Mouse (Mus musculus) liver, embryonic 12.5 days (tissue): ENCODE data around the gene Pde2a. TPM values are rescaled to one million over a fixed set of nuclear protein-coding genes. Genes with fewer than 3 reads are reported as not detected.
"Not testable (repeated sequence)": the region's sequence is repeated elsewhere in the genome, so short reads cannot be mapped to it uniquely, and the experiment has no call there.

Experiments
- ATAC-seq: fragments of 200-750 bp; cut with Nextera tagmentation; 2 replicates; pipeline ENCODE4 v1.8.0; 2017; ENCODE audit warnings: moderate number of reproducible peaks, mild to moderate bottlenecking, moderate library complexity
- H3K27ac ChIP-seq: fragments of 300-500 bp; sonication (generic); 2 replicates; pipeline ENCODE4 v1.5.1; 2016; ENCODE audit warnings: mild to moderate bottlenecking
- H3K27me3 ChIP-seq: fragments of 300-500 bp; sonication (generic); replicated peaks from 2 replicates; pipeline ENCODE4 v1.6.1; 2016; ENCODE audit warnings: mild to moderate bottlenecking, moderate library complexity
- H3K36me3 ChIP-seq: fragments of 300-500 bp; sonication (generic); 2 replicates; pipeline ENCODE4 v1.6.1; 2016; ENCODE audit warnings: mild to moderate bottlenecking, moderate library complexity
- H3K4me1 ChIP-seq: fragments of 300-500 bp; sonication (generic); 2 replicates; pipeline ENCODE4 v1.6.1; 2016
- H3K4me2 ChIP-seq: fragments of 300-500 bp; sonication (generic); 2 replicates; pipeline ENCODE4 v1.6.1; 2016; ENCODE audit warnings: mild to moderate bottlenecking, moderate library complexity
- H3K4me3 ChIP-seq: fragments of 300-500 bp; sonication (generic); 2 replicates; pipeline ENCODE4 v1.5.1; 2016; ENCODE audit warnings: mild to moderate bottlenecking, moderate library complexity
- H3K9ac ChIP-seq: fragments of 300-500 bp; sonication (generic); 2 replicates; pipeline ENCODE4 v1.6.1; 2016; ENCODE audit warnings: mild to moderate bottlenecking, moderate library complexity
- H3K9me3 ChIP-seq: fragments of 300-500 bp; sonication (generic); replicated peaks from 2 replicates; pipeline ENCODE4 v1.6.1; 2016; ENCODE audit warnings: mild to moderate bottlenecking, moderate library complexity
- WGBS: fragments of 180-500 bp; shearing (Covaris S2); methylation state at CpG from one replicate; pipeline ENCODE4 v1.1.7; 2016; ENCODE audit not compliant: insufficient replicate concordance; 5-methylcytosine and 5-hydroxymethylcytosine counted together
- polyA plus RNA-seq: library from polyadenylated mRNA; unstranded; fragments of >200 nt; fragmentation: Nextera tagmentation; extraction: Ambion mirVana; gene quantifications from 2 replicates; pipeline ENCODE4 v1.2.1, GENCODE M21; 2016

The Pde2a gene
- polyA plus RNA-seq, 1 experiment from 2014 or later = 12.0 TPM

DNA sequence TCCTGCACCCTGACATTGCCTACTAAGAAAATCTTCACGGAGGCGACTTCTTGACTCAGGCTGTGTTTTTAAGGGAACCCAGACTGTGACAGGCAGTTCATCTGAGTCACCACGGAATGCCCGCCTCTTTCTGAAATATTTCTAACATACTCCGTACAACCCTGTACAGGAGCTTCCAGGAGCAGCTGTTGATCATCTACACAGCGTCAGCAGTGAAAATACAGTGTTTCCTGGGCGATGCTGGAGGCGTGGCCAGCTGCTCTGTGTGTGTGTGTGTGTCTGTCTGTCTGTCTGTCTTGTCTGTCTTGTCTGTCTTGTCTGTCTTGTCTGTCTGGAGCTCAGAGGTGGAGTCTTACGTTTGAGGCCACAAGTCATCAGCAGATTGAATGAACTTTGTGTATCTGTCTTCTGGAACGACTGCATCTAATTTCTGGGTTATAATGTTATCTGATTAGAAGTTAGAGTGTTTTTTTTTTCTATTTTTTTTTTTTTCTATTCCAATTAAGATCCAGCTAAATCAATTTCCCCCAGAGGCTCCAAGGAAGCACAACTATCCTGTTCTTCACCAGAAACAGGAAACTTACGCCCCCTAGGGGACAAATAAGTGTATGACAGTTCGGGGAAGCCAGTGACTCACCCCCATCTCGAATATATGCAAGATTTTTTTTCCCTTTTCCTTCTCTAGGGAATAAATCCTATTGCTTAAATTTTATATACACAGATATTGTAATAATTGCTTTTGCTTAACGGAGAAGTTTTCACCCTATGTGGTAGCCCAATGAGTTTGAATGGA is 116.8 kb downstream of the Pde2a start:
- Histone ChIP-seq H3K9me3 (no peaks in the 10 kb centered on the region), H3K4me1 (no peaks in the 10 kb centered on the region; the same call in 1 of the 2 replicates), H3K27me3 (peaks cover 12% of the 10 kb centered on the region; the same call in 1 of the 2 replicates), H3K27ac (no peak overlapping the region), H3K9ac (no peak overlapping the region), H3K36me3 (no peaks in the 10 kb centered on the region), H3K4me3 (no peak overlapping the region), H3K4me2 (no peak overlapping the region)
- WGBS = 40% methylated on average over 14 of the region's 14 CpGs
- ATAC-seq = no peak

DNA sequence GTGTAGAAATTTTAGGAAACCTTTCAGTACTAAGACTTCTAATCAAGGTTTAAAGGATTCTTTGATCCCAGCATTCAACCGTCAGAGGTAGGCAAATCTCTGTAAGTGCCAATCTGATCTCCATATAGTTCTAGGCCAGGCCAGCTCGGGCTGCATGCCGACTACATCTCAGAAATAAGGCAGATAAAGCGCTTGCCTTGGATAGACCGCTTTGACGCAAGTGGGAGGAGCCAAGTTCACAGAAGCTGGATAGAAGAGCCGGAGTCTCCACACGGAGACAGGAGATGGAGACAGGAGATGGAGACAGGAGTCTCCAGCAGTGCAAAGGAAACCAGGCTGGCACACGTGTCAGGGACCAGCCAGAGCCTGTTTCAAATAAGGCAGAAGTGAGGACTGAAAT is 118.3 kb downstream of the Pde2a start:
- no peak for ATAC-seq
- H3K36me3 ChIP-seq = no peaks in the 10 kb centered on the region
- 36% methylated on average over 9 of the region's 9 CpGs for WGBS
- H3K4me2 ChIP-seq = no peak overlapping the region
- no peaks in the 10 kb centered on the region; the same call in 1 of the 2 replicates for H3K4me1 ChIP-seq
- H3K9ac ChIP-seq = no peak overlapping the region
- no peak overlapping the region for H3K27ac ChIP-seq
- H3K27me3 ChIP-seq = peaks cover 8% of the 10 kb centered on the region; the same call in 1 of the 2 replicates
- no peak overlapping the region for H3K4me3 ChIP-seq
- H3K9me3 ChIP-seq = no peaks in the 10 kb centered on the region

DNA sequence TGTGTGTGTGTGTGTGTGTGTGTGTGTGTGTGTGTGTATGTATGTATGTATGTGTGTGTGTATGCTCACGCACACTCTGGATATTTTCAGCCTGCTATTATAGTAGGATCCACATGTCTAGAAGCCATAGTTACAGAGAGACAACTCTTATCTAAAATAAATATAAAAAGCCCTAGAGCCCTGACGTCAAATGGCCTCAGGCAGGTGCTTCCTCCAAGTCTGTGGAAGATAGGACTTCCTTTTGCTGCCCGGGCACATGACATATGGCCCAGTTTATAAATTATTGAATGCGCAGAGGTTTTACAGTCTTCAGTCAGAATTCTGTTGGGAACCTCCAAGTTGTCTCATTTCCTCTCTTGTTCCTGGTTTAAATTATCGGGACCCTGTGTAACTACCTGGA is 119.2 kb downstream of the Pde2a start:
- 36% methylated on average over 5 of the region's 5 CpGs for WGBS
- no peak for ATAC-seq
- H3K4me1 ChIP-seq = no peaks in the 10 kb centered on the region; the same call in 1 of the 2 replicates
- H3K9me3 ChIP-seq = no peaks in the 10 kb centered on the region
- H3K9ac ChIP-seq = no peak overlapping the region
- H3K4me3 ChIP-seq = no peak overlapping the region
- H3K27ac ChIP-seq = no peak overlapping the region
- peaks cover 8% of the 10 kb centered on the region; the same call in 1 of the 2 replicates for H3K27me3 ChIP-seq
- no peaks in the 10 kb centered on the region for H3K36me3 ChIP-seq
- no peak overlapping the region for H3K4me2 ChIP-seq

DNA sequence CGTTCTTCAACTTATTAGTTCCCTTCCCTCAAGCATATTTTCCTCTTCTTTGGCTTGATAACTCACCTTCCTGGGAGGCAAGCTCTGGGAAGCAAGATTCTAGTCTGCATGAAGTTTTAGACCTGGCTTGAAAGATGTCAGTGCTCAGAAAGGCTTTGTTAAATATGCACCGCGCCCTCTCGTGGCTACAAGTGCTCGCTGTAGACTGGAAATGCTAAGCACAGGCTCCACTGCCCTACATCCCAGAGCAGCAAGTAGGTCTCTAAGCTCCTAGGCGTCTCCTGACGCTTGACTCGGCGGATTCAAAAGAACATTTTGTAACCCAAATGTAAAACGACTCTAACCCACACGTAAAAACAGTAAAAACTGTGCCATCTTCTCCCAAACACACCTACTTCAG is 119.6 kb downstream of the Pde2a start:
- Histone ChIP-seq H3K4me2 (no peak overlapping the region), H3K27me3 (peaks cover 8% of the 10 kb centered on the region; the same call in 1 of the 2 replicates), H3K27ac (no peak overlapping the region), H3K4me1 (no peaks in the 10 kb centered on the region; the same call in 1 of the 2 replicates), H3K4me3 (no peak overlapping the region), H3K9me3 (no peaks in the 10 kb centered on the region), H3K9ac (no peak overlapping the region), H3K36me3 (no peaks in the 10 kb centered on the region)
- no peak for ATAC-seq
- WGBS = 6% methylated on average over 11 of the region's 11 CpGs

DNA sequence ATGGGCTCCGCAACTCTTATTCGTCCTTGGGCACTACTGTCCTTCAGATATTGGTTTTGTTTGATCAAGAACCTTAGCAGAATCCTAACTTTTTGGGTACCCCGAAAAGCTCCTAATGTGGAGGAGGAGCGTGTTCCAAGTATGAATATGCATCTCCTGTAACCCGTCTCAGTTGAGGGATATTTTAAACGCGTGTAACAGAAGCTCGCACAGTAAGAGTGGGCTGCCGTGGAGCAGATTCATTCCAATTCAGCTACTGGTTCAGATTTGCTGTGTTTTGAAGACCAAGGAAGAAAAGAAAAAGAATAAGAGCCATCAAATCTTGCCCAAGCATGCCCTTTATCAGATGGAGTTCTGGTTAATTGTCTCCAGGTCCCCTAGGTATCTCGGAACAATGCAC is 120.2 kb downstream of the Pde2a start:
- Histone ChIP-seq H3K9me3 (no peaks in the 10 kb centered on the region), H3K4me2 (no peak overlapping the region), H3K36me3 (no peaks in the 10 kb centered on the region), H3K27ac (no peak overlapping the region), H3K9ac (no peak overlapping the region), H3K27me3 (peaks cover 8% of the 10 kb centered on the region; the same call in 1 of the 2 replicates), H3K4me1 (no peaks in the 10 kb centered on the region; the same call in 1 of the 2 replicates), H3K4me3 (no peak overlapping the region)
- no peak for ATAC-seq
- 74% methylated on average over 10 of the region's 10 CpGs for WGBS

DNA sequence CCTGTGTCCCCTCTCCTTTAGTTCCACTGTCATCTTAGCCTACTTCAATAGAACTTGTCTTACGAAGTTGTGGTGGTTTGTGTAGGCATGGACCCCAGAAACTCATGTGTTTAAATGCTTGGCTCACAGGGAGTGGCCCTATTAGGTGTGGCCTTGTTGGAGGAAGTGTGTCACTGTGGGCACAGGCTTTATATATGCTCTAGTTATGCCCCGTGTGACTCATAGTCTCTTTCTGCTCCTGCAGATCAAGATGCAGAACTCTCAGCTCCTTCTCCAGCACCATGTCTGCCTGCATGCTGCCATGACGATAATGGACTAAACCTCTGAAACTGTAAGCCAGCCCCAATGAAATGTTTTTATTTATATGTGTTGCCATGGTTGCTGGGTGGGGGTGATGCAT is 126.2 kb downstream of the Pde2a start:
- no peak overlapping the region for H3K27ac ChIP-seq
- peaks cover 6% of the 10 kb centered on the region; the same call in 1 of the 2 replicates for H3K4me1 ChIP-seq
- no peak overlapping the region for H3K4me2 ChIP-seq
- 49% methylated on average over 3 of the region's 3 CpGs for WGBS
- no peak overlapping the region for H3K9ac ChIP-seq
- no peaks in the 10 kb centered on the region for H3K27me3 ChIP-seq
- H3K36me3 ChIP-seq = no peaks in the 10 kb centered on the region
- no peak overlapping the region for H3K4me3 ChIP-seq
- H3K9me3 ChIP-seq = no peaks in the 10 kb centered on the region
- no peak for ATAC-seq

DNA sequence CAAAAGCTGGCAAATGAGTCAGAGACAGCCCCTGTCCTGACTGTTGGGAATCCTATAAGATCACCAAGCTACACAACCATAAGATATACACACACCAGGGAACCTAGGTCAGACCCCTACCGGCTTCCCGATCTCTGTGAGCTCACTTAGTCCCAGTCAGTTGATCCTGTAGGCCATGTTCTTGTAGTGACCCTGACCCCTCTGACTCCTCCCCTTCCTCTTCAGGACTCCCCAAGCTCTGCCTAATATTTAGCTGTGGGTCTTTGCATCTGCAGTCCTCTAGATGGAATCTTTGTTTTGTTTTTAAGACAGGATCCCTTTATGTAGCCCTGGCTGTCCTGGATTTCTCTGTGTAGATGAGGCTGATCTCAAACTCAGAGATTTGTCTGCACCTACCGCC is 127.8 kb downstream of the Pde2a start:
- no peaks in the 10 kb centered on the region for H3K9me3 ChIP-seq
- 76% methylated on average over 3 of the region's 3 CpGs for WGBS
- ATAC-seq = no peak
- H3K4me3 ChIP-seq = no peak overlapping the region
- peaks cover 6% of the 10 kb centered on the region; the same call in 1 of the 2 replicates for H3K4me1 ChIP-seq
- no peak overlapping the region for H3K9ac ChIP-seq
- no peak overlapping the region for H3K4me2 ChIP-seq
- no peak overlapping the region for H3K27ac ChIP-seq
- H3K27me3 ChIP-seq = no peaks in the 10 kb centered on the region
- no peaks in the 10 kb centered on the region for H3K36me3 ChIP-seq

DNA sequence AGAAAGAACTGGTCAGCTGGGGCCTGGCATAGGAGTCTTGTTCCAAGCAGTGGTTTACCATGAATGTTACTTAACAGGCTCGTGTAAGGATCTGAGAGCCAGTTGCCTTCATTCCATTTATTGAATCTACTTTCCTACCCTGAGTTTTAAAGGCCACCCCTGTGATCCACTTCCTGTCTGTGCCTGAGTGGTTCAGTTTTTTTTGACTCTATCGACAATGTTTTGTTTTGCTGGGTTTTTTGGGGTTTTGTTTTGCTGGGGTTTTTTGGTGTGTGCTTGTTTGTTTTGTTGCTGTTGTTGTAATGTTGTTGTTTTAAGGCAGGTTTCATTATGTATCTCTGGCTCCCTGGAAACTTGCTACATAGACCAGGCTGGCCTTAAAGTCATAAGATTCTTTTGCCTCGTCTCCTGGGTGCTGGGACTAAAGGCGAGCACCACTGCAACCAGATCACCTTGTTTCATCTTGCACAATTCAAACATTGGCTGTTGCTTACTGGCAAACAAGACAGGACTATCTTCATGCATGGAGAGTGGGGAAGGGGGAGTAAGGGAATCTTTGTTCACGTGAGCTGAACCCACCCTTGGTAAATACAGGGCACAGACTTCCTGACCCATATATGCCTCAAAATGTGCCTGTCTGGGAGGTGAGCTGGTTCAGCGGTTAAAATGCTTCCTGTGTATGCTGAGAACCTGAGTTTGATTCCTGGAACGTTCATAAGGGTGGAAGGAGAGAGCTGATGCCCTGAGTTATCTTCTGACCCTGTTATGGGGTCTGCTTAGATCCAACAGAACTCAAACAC is 129.4 kb downstream of the Pde2a start:
- H3K9me3 ChIP-seq = no peaks in the 10 kb centered on the region
- ATAC-seq = no peak
- peaks cover 6% of the 10 kb centered on the region; the same call in 1 of the 2 replicates for H3K4me1 ChIP-seq
- WGBS = 43% methylated on average over 7 of the region's 7 CpGs
- no peaks in the 10 kb centered on the region for H3K36me3 ChIP-seq
- H3K9ac ChIP-seq = no peak overlapping the region
- H3K27ac ChIP-seq = no peak overlapping the region
- H3K27me3 ChIP-seq = no peaks in the 10 kb centered on the region
- no peak overlapping the region for H3K4me3 ChIP-seq
- H3K4me2 ChIP-seq = no peak overlapping the region

DNA sequence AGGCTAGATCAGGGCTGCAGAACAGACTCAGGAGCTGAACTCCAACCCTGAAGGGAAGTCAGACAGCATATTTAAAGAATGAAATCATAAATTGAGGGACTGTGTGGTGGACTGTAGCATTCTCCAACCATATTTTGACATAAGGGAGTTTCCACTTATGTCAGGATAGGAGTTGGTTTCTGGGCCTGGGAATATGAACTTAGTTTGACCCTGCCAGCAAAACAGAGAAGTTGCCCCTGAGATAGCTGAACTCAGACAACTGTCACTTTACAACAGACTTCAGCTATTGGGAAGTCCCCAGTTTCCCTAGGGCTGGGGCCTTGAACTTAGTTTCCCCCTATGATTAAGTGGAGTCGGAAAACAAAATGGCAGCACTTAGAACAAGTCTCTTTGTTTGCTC is 130.0 kb downstream of the Pde2a start:
- Histone ChIP-seq H3K27ac (no peak overlapping the region), H3K4me3 (no peak overlapping the region), H3K9ac (no peak overlapping the region), H3K9me3 (no peaks in the 10 kb centered on the region), H3K4me2 (no peak overlapping the region), H3K36me3 (no peaks in the 10 kb centered on the region), H3K27me3 (no peaks in the 10 kb centered on the region), H3K4me1 (peaks cover 6% of the 10 kb centered on the region; the same call in 1 of the 2 replicates)
- ATAC-seq = no peak
- 61% methylated on average over 1 of the region's 1 CpGs for WGBS

DNA sequence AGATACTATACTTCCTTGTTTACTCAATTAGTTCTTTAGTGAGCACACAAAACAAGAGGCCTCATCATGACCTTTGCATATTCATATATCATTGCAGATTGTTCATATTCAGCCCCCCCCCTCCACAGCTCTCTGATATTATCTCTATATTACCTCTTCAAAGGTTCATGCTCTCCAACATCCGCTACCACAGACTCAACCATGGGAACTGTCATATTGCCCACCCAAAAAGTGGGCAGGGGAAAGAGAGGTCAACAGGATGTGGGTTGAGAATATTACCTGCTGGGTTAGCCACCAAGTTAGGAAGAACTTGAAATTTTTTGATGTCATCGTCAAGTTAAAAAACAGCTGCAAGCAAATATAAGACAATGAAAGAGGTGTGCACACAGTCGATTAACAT is 134.0 kb downstream of the Pde2a start:
- H3K36me3 ChIP-seq, H3K4me1 ChIP-seq, H3K27me3 ChIP-seq, ATAC-seq, H3K4me2 ChIP-seq, H3K4me3 ChIP-seq, H3K9me3 ChIP-seq, H3K9ac ChIP-seq, H3K27ac ChIP-seq: not testable (repeated sequence)
- 62% methylated on average over 3 of the region's 3 CpGs for WGBS

DNA sequence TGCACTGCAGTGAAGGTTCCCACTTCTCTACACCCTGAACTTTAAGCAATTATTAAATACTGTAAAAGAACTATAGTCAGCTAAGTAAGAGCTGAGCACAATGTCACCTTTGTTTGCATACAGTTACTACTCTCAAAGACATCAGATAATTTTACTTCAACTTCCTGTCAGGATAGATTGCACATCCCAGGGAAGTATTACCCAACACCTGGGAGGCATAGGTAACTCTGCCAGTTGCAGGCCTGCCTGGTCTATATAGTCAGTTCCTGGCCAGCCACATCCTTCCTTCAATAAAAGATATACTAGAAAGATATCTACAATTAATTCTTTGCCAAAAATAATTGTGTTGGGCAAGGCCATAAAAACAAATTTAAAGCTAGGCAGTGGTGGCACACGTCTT is 135.9 kb downstream of the Pde2a start:
- no peaks in the 10 kb centered on the region for H3K27me3 ChIP-seq
- WGBS = 41% methylated on average over 1 of the region's 1 CpGs
- no peaks in the 10 kb centered on the region for H3K36me3 ChIP-seq
- H3K9ac ChIP-seq = no peak overlapping the region
- no peak overlapping the region for H3K27ac ChIP-seq
- no peaks in the 10 kb centered on the region for H3K9me3 ChIP-seq
- H3K4me3 ChIP-seq = no peak overlapping the region
- no peak for ATAC-seq
- H3K4me1 ChIP-seq = no peaks in the 10 kb centered on the region
- no peak overlapping the region for H3K4me2 ChIP-seq

DNA sequence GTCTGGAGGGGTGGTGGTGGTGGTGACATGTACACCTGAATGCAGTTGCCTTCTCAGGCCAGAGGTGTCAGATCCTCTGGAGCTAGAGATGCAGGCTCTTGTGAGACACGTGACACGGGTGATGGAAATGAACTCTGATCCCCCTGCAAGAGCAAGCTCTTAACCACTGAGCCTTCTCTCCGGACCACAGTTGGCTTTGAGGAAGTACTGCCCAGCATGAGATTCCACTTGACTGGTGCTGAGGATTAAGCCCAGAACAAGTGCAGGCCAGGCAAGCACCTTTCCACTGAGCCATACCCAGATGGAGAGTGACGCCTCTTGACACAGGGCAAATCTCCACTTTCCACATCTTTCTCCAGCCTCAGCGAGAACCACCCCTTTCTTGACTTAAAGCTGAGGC is 137.9 kb downstream of the Pde2a start:
- not testable (repeated sequence) for H3K27ac ChIP-seq, ATAC-seq, H3K27me3 ChIP-seq, H3K36me3 ChIP-seq, H3K4me2 ChIP-seq, H3K9me3 ChIP-seq, H3K4me1 ChIP-seq, H3K9ac ChIP-seq, H3K4me3 ChIP-seq
- WGBS = 57% methylated on average over 5 of the region's 5 CpGs
